Mouse (Mus musculus): ENCODE results near the gene Kank4.

The Kank4 gene

DNA sequence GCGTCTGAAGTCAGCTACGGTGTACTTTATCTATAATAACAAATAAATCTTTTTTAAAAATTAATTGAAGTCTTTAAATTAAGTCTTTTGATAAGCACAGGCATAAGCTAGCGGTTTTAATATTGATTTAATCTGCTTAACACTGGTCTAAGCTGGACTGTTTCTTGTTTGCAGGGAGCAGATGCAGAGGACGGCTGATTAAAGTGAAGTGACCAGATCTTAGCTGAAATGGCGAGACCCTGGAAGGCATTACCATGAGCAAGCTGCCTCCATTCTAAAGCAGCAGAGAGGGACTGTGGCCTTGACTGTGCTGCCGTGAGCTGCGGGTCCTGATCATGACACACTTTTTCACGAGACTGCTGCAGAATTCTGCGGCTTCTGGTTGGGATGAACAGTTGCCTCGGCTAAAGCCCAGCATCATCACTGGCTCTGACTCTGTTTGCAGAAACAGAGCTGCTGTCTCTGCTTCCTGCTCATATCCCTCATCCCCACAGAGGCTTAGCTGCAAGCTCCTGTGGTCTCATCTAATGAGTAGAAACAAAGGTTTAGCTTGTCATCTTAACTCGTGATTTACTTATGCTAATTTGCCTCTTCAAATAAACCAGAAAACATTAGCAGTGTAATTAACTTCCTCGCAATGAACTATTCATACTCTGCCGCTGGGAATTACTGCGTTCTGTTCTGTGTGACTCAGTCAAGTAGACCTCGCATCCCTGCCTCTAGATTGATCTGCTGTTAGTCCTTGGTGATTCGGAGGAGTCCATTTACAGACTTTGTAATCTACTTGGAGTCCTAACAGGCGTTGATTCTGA, 99.4 kb downstream of the Kank4 start:
- no peak for DNase-seq (ENCODE audit: low spot score in 2 of 2)

DNA sequence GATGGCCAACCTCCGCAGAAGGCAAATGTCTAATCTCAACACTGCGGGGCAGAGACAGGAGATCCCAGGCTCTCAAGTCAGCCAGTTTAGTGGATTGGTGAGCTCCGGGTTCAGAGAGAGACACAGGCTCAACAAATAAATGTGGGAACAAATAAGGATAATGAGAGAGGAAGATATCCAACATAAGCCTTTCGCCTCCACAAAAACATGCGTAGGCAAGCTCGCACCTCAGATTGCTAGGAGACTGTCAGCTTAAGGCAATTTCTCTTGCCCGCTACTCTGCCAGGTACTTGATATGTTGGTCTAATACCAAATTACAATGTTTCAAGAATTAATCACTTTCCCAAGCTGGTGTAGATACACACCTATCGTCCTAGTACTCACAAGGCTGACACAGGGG, 106.4 kb downstream of the Kank4 start:
- DNase-seq (ENCODE audit: low spot score in 2 of 2), result no peak
